Mouse (Mus musculus) MEL (cell line): Measurements from ENCODE around the gene Ankra2. TPM values are rescaled to one million over a fixed set of nuclear protein-coding genes. Genes with fewer than 3 reads are reported as not detected.
A peak's percentile ranks its signal among the peaks of the same experiment; 100 is the strongest.

Source experiments
- DNase-seq: peaks from one replicate; pipeline ENCODE4 v3.0.0; 2011; ENCODE audit warnings: low read depth, low spot score
- H3K27ac ChIP-seq: 2 replicates; pipeline ENCODE4 v1.5.1; 2012; ENCODE audit warnings: low read depth, mild to moderate bottlenecking, control low read depth, low read length, moderate library complexity; ENCODE audit not compliant: control insufficient read depth
- H3K27me3 ChIP-seq, 2 experiments: fragments of 150-350 bp in 1 of 2; sonication (generic) in 1 of 2; 2 replicates each; pipeline ENCODE4 v1.6.1; 2012; ENCODE audit warnings: low read length in 2 of 2, mild to moderate bottlenecking in 2 of 2, improper control_type of control experiment in 1 of 2, moderate library complexity in 1 of 2; ENCODE audit not compliant: insufficient read depth in 2 of 2, control insufficient read depth in 1 of 2
- H3K36me3 ChIP-seq, 2 experiments: 2 replicates each; pipeline ENCODE4 v1.6.1; 2012 to 2014; ENCODE audit warnings: low read length in 2 of 2, improper control_type of control experiment in 1 of 2, inconsistent platforms in 1 of 2, mild to moderate bottlenecking in 1 of 2; ENCODE audit not compliant: insufficient read depth in 2 of 2, control insufficient read depth in 1 of 2
- H3K4me1 ChIP-seq, 2 experiments: fragments of 150-350 bp in 1 of 2; sonication (generic) in 1 of 2; 2 replicates each; pipeline ENCODE4 v1.6.1; 2012; ENCODE audit warnings: low read length in 2 of 2, improper control_type of control experiment in 1 of 2, mild to moderate bottlenecking in 1 of 2; ENCODE audit not compliant: insufficient read depth in 2 of 2, control insufficient read depth in 1 of 2
- H3K4me3 ChIP-seq, 2 experiments: fragments of 150-350 bp in 1 of 2; sonication (generic) in 1 of 2; 2 replicates each; pipeline ENCODE4 v1.5.1; 2012; ENCODE audit warnings: low read depth in 2 of 2, low read length in 2 of 2, mild to moderate bottlenecking in 2 of 2, moderate library complexity in 2 of 2, control low read depth in 1 of 2, improper control_type of control experiment in 1 of 2; ENCODE audit not compliant: control insufficient read depth in 1 of 2, insufficient read depth in 1 of 2
- H3K79me2 ChIP-seq: 2 replicates; pipeline ENCODE4 v1.6.1; 2012; ENCODE audit warnings: mild to moderate bottlenecking, low read length, moderate library complexity; ENCODE audit not compliant: control insufficient read depth, poor library complexity, insufficient read depth
- H3K9ac ChIP-seq: 2 replicates; pipeline ENCODE4 v1.6.1; 2012; ENCODE audit warnings: low read depth, mild to moderate bottlenecking, control low read depth, low read length, moderate library complexity; ENCODE audit not compliant: control insufficient read depth, poor library complexity, severe bottlenecking
- H3K9me3 ChIP-seq: fragments of 150-350 bp; sonication (generic); replicated peaks from 2 replicates; pipeline ENCODE4 v1.6.1; 2012; ENCODE audit warnings: mild to moderate bottlenecking, low read length, improper control_type of control experiment, moderate library complexity; ENCODE audit not compliant: insufficient read depth
- CHD1 ChIP-seq: IDR thresholded peaks from 2 replicates; pipeline ENCODE4 v1.6.1; 2012; ENCODE audit warnings: low read depth, mild to moderate bottlenecking, inconsistent platforms, low read length, improper control_type of control experiment
- CTCF ChIP-seq, 3 experiments: IDR thresholded peaks in 2 of 3; conservative IDR thresholded peaks in 1 of 3; 2 replicates each; pipeline ENCODE4 v1.5.1; 2011 to 2012; ENCODE audit warnings: low read length in 3 of 3, low read depth in 2 of 3, mild to moderate bottlenecking in 2 of 3, improper control_type of control experiment in 1 of 3, inconsistent platforms in 1 of 3, mixed read lengths in 1 of 3, moderate library complexity in 1 of 3; ENCODE audit not compliant: control insufficient read depth in 1 of 3, insufficient read depth in 1 of 3, poor library complexity in 1 of 3, severe bottlenecking in 1 of 3
- KAT2A ChIP-seq: conservative IDR thresholded peaks from 2 replicates; pipeline ENCODE4 v1.6.1; 2012; ENCODE audit warnings: low read depth, low read length, improper control_type of control experiment, inconsistent platforms
- MYC ChIP-seq: IDR thresholded peaks from 2 replicates; pipeline ENCODE4 v1.6.1; 2011; ENCODE audit warnings: low read depth, mild to moderate bottlenecking, low read length, improper control_type of control experiment, moderate library complexity
- POLR2A ChIP-seq, 2 experiments: IDR thresholded peaks; 2 replicates each; pipeline ENCODE4 v1.6.1; 2011 to 2012; ENCODE audit warnings: low read length in 2 of 2, mild to moderate bottlenecking in 2 of 2, control low read depth in 1 of 2, improper control_type of control experiment in 1 of 2, low read depth in 1 of 2, moderate library complexity in 1 of 2; ENCODE audit not compliant: control insufficient read depth in 1 of 2, insufficient read depth in 1 of 2, poor library complexity in 1 of 2
- TAL1 ChIP-seq: IDR thresholded peaks from 2 replicates; pipeline ENCODE4 v1.6.1; 2012; ENCODE audit warnings: mild to moderate bottlenecking, inconsistent platforms, low read length, moderate library complexity, mixed read lengths
- TCF12 ChIP-seq: IDR thresholded peaks from 2 replicates; pipeline ENCODE4 v1.6.1; 2014; ENCODE audit warnings: low read depth, mild to moderate bottlenecking, inconsistent platforms, low read length, improper control_type of control experiment, moderate library complexity
- UBTF ChIP-seq: IDR thresholded peaks from 2 replicates; pipeline ENCODE4 v1.6.1; 2012; ENCODE audit warnings: low read depth, mild to moderate bottlenecking, inconsistent platforms, low read length, improper control_type of control experiment, moderate library complexity, borderline replicate concordance; ENCODE audit not compliant: insufficient read depth
- USF2 ChIP-seq, 2 experiments: IDR thresholded peaks; 2 replicates each; pipeline ENCODE4 v1.6.1; 2011 to 2012; ENCODE audit warnings: improper control_type of control experiment in 2 of 2, low read length in 2 of 2, borderline replicate concordance in 1 of 2, inconsistent platforms in 1 of 2, low read depth in 1 of 2, mild to moderate bottlenecking in 1 of 2; ENCODE audit not compliant: insufficient read depth in 1 of 2
- ZC3H11A ChIP-seq: IDR thresholded peaks from 2 replicates; pipeline ENCODE4 v1.6.1; 2012; ENCODE audit warnings: low read depth, mild to moderate bottlenecking, inconsistent platforms, low read length, improper control_type of control experiment
- polyA plus RNA-seq, 2 experiments: library from polyadenylated mRNA; stranded (reverse) in 1 of 2; unstranded in 1 of 2; fragments of >175 nt in 1 of 2; fragments of >200 nt in 1 of 2; gene quantifications; 2 replicates each; pipeline versions ENCODE4 v1.2.1 to v1.2.4; 2012; ENCODE audit warnings: low replicate concordance in 2 of 2, low read depth in 1 of 2; ENCODE audit not compliant: insufficient read length in 2 of 2, insufficient read depth in 1 of 2, missing spikeins in 1 of 2
- total RNA-seq: library from RNA; depleted of rRNA; stranded (reverse); fragments of 300-350 nt; gene quantifications from 2 replicates; pipeline ENCODE4 v1.2.3, GENCODE M21; 2012

Ankra2 gene
- total and polyA plus RNA-seq, 3 experiments, result 10.4 to 14.7 TPM; not detected in 1

DNA sequence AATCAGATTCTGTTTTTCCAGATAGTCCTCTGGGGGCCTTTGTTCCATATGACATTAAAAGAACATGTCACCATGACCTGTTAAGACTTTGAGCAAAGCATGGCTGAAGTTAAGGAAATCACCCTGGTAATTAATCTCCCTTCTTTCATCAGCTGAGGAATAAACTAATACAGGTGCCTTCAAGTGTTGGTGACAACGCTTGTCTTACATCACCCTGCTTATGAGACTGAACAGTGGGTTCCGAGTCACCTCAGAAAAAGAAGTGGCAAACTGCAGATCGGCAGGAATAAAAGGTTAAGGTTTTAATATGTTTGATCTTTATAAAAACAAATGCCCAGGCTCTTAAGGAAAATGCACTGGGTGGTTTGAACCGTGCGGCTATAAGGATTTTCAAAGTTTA is 16.8 kb downstream of the Ankra2 start, which contains the start of gene Gm21976:
Gm21976 (plus strand) TSS at position 202 of the 400 bp plus-strand sequence.
- Histone ChIP-seq H3K27me3 (no peaks in the 10 kb centered on the region), H3K9me3 (no peaks in the 10 kb centered on the region), H3K36me3 (peaks cover 0 to 21% of the 10 kb centered on the region in 2 experiments; a peak in 2 of 4 replicates), H3K9ac (no peak within 1 kb of the TSS), H3K4me3 (no peak within 1 kb of the TSS), H3K4me1 (peaks cover 13 to 23% of the 10 kb centered on the region in 2 experiments), H3K79me2 (no peaks in the 10 kb centered on the region), H3K27ac (no peak within 1 kb of the TSS)
- no peak for DNase-seq
- TF ChIP-seq CHD1, result no peak
- no peak for TF ChIP-seq POLR2A (IDR thresholded peaks at IDR 0.05; ENCODE audit: control insufficient read depth in 1 of 2, insufficient read depth in 1 of 2, low read depth in 1 of 2, low read length in 2 of 2, poor library complexity in 1 of 2)
- TF ChIP-seq TCF12, result no peak
- no peak for TF ChIP-seq TAL1
- no peak for TF ChIP-seq MYC

DNA sequence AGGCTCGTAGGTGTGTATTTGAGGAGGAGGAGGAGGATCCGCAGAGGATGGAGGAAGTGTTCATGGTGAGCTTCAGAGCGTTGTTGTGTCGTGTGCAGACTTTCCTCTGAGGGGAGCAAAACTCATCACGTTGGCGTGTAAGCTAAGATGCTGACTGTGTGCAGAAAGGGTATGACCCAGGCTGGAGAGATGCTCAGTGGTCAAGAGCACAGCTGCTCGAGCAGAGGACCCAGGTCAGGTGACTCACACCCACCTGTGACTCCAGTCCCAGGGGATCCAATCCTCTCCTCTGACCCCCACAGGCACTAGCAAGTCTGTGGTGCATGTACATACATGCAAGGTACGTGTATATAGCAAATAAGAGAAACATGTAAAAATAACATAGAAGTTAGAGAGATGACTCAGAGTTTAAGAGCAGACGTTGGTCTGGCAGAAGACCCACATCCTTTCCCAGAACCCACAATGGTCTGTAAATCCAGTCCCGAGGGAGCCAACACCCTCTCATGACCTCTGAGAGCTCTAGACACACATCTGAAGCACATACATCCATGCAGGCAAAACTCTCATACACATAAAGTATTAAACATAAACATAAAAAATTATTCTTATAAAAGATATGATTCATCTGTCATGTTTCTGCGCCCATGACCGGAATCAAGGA is 18.2 kb downstream of the Ankra2 start:
- Histone ChIP-seq H3K79me2 (no peaks in the 10 kb centered on the region), H3K4me3 (no peak overlapping the region), H3K27ac (no peak overlapping the region), H3K9ac (no peak overlapping the region), H3K36me3 (peaks cover 0 to 10% of the 10 kb centered on the region in 2 experiments; a peak in 2 of 4 replicates), H3K9me3 (no peaks in the 10 kb centered on the region), H3K27me3 (no peaks in the 10 kb centered on the region), H3K4me1 (peaks cover 2 to 12% of the 10 kb centered on the region in 2 experiments)
- DNase-seq, result no peak
- TF ChIP-seq POLR2A (IDR thresholded peaks at IDR 0.05; ENCODE audit: control insufficient read depth in 1 of 2, insufficient read depth in 1 of 2, low read depth in 1 of 2, low read length in 2 of 2, poor library complexity in 1 of 2) (no peak), MYC (no peak), UBTF (no peak), KAT2A (no peak), ZC3H11A (no peak), USF2 (IDR thresholded peaks at IDR 0.05; ENCODE audit: borderline replicate concordance in 1 of 2, insufficient read depth in 1 of 2, low read depth in 1 of 2, low read length in 2 of 2) (no peak)

DNA sequence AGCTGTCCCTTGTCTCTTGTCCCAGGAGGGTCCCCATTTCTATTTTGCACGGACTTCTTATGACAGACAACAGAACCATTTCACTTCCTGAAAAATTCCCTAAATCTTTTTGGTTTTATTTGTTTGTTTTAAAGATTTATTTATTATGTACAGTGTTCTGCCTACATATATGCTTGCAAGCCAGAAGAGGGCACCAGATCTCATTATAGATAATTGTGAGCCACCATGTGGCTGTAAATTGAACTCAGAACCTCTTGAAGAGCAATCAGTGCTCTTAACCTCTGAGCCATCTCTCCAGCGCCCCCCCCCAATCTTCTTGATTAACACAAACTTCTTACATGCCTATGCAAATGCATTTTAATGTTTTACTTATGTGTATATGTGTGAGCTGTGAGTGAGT is 27.8 kb downstream of the Ankra2 start:
- H3K27me3 ChIP-seq, result no peaks in the 10 kb centered on the region
- H3K4me1 ChIP-seq, result no peaks in the 10 kb centered on the region
- H3K36me3 ChIP-seq, result no peaks in the 10 kb centered on the region; a peak in 1 of 4 replicates
- no peaks in the 10 kb centered on the region for H3K9me3 ChIP-seq
- TF ChIP-seq TCF12 (no peak), CTCF (IDR thresholded peaks at IDR 0.05 in 2 of 3, conservative IDR thresholded peaks at IDR 0.05 in 1 of 3; ENCODE audit: control insufficient read depth in 1 of 3, insufficient read depth in 1 of 3, low read depth in 2 of 3, low read length in 3 of 3, poor library complexity in 1 of 3, severe bottlenecking in 1 of 3) (peak in 1 of 3 experiments; percentile 21; a peak in 1 of 6 replicates)
- no peaks in the 10 kb centered on the region for H3K79me2 ChIP-seq
- no peak overlapping the region for H3K27ac ChIP-seq
- no peak overlapping the region for H3K9ac ChIP-seq
- DNase-seq, result no peak
- no peak overlapping the region for H3K4me3 ChIP-seq
